Mouse (Mus musculus): ENCODE results near the gene Gins2.

GRCm38 (mm10) chr8:120562680-120563347, 26.3 kb downstream of the Gins2 start:
- TF ChIP-seq CTCF (IDR thresholded peaks at IDR 0.05; ENCODE audit: low read depth, low read length) = no peak
- TF ChIP-seq TAL1 (conservative IDR thresholded peaks at IDR 0.05; ENCODE audit: low read depth, low read length) = no peak
